Mouse (Mus musculus) MEL (cell line): ENCODE results near the gene Olfr474.

Experiments
- CTCF ChIP-seq, 3 experiments: IDR thresholded peaks in 2 of 3; conservative IDR thresholded peaks in 1 of 3; 2 replicates each; pipeline ENCODE4 v1.5.1; 2011 to 2012; ENCODE audit warnings: low read length in 3 of 3, low read depth in 2 of 3, mild to moderate bottlenecking in 2 of 3, improper control_type of control experiment in 1 of 3, inconsistent platforms in 1 of 3, mixed read lengths in 1 of 3, moderate library complexity in 1 of 3; ENCODE audit not compliant: control insufficient read depth in 1 of 3, insufficient read depth in 1 of 3, poor library complexity in 1 of 3, severe bottlenecking in 1 of 3
- E2F4 ChIP-seq: IDR thresholded peaks from 2 replicates; pipeline ENCODE4 v1.6.1; 2011; ENCODE audit warnings: low read depth, low read length, improper control_type of control experiment, borderline replicate concordance
- GATA1 ChIP-seq: IDR thresholded peaks from 2 replicates; pipeline ENCODE4 v1.6.1; 2011; ENCODE audit warnings: low read depth, low read length, improper control_type of control experiment
- JUND ChIP-seq: IDR thresholded peaks from 2 replicates; pipeline ENCODE4 v1.6.1; 2011; ENCODE audit warnings: low read depth, mild to moderate bottlenecking, improper control_type of control experiment, low read length
- MAFK ChIP-seq: IDR thresholded peaks from 2 replicates; pipeline ENCODE4 v1.6.1; 2011; ENCODE audit warnings: low read depth, mild to moderate bottlenecking, low read length, improper control_type of control experiment, borderline replicate concordance
- NELFE ChIP-seq: IDR thresholded peaks from 2 replicates; pipeline ENCODE4 v1.6.1; 2011; ENCODE audit warnings: low read depth, low read length, improper control_type of control experiment
- POLR2A ChIP-seq, 2 experiments: IDR thresholded peaks; 2 replicates each; pipeline ENCODE4 v1.6.1; 2011 to 2012; ENCODE audit warnings: low read length in 2 of 2, mild to moderate bottlenecking in 2 of 2, control low read depth in 1 of 2, improper control_type of control experiment in 1 of 2, low read depth in 1 of 2, moderate library complexity in 1 of 2; ENCODE audit not compliant: control insufficient read depth in 1 of 2, insufficient read depth in 1 of 2, poor library complexity in 1 of 2
- POLR2AphosphoS2 ChIP-seq: IDR thresholded peaks from 2 replicates; pipeline ENCODE4 v1.6.1; 2011; ENCODE audit warnings: low read length, improper control_type of control experiment
- POLR2AphosphoS5 ChIP-seq: IDR thresholded peaks from 2 replicates; pipeline ENCODE4 v1.6.1; 2012; ENCODE audit warnings: low read depth, borderline replicate concordance, mild to moderate bottlenecking, inconsistent platforms, low read length, moderate library complexity, mixed read lengths
- TAL1 ChIP-seq: IDR thresholded peaks from 2 replicates; pipeline ENCODE4 v1.6.1; 2012; ENCODE audit warnings: mild to moderate bottlenecking, inconsistent platforms, low read length, moderate library complexity, mixed read lengths
- USF1 ChIP-seq: IDR thresholded peaks from 2 replicates; pipeline ENCODE4 v1.6.1; 2014; ENCODE audit warnings: low read depth, mild to moderate bottlenecking, inconsistent platforms, low read length, improper control_type of control experiment, moderate library complexity

GRCm38 (mm10) chr7:107986393-107986792, 31.9 kb downstream of the Olfr474 start, which contains the start of gene Olfr477:
- TF ChIP-seq NELFE (no peak), MAFK (no peak), POLR2A (IDR thresholded peaks at IDR 0.05; ENCODE audit: control insufficient read depth in 1 of 2, insufficient read depth in 1 of 2, low read depth in 1 of 2, low read length in 2 of 2, poor library complexity in 1 of 2) (no peak), CTCF (IDR thresholded peaks at IDR 0.05 in 2 of 3, conservative IDR thresholded peaks at IDR 0.05 in 1 of 3; ENCODE audit: control insufficient read depth in 1 of 3, insufficient read depth in 1 of 3, low read depth in 2 of 3, low read length in 3 of 3, poor library complexity in 1 of 3, severe bottlenecking in 1 of 3) (no peak), POLR2AphosphoS5 (no peak), USF1 (no peak), POLR2AphosphoS2 (no peak), TAL1 (no peak), JUND (no peak), GATA1 (no peak), E2F4 (no peak)
